Mouse (Mus musculus) neural tube, embryonic 10.5 days (tissue): ENCODE measurements at regions not wholly inside any gene's neighbourhood (a gene's known extent, or its start where the extent isn't known, plus 50 kb on each side); places are given as distances from the start of the nearest gene placed in this dataset.
"Not testable (repeated sequence)": the region's sequence is repeated elsewhere in the genome, so short reads cannot be mapped to it uniquely, and the experiment has no call there.

Experiments
- DNase-seq: peaks from one replicate; pipeline ENCODE4 v3.0.0-alpha.2; 2017; ENCODE audit warnings: low spot score; ENCODE audit errors: extremely low spot score

DNA sequence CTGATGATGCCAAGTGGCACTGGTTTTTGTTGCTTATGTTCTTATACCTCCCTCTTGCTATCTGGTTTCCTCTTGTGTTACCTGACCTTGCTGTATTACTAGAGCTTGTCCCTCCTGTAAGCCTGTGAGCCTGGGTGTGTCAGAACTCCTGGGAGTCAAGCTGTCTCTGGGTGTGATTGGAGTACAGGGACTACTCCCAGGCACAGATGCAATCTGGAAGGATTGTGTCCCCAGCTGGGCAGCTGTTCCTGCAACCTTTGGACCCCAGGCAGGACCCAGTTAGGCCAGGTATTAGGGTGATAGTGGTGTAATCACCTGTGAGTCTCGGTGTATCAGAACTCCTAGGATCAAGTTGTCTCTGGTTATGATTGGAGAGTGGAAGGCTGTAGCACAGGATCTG is 97.4 kb upstream of the Dock11 start:
- no peak for DNase-seq

DNA sequence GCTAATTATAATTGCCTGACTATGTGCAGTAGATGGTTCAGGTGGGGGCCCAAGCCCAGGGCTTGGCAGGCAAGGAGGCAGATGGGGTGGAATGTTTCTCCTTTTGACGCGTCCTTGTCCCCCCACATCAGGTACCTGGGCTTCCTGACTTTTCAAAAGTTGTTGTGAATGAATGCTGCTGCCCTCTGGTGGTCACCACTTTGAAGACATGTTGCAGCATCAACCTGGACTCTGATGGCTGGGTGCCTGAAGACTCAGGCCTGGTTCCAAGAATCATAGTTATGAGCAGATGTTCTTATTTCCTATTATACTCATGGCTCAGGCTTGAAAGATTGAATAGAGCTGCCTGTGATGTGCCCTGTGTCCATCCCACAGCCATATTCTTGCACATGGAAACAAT is 75.4 kb upstream of the Dock11 start:
- peak; percentile 12 for DNase-seq

DNA sequence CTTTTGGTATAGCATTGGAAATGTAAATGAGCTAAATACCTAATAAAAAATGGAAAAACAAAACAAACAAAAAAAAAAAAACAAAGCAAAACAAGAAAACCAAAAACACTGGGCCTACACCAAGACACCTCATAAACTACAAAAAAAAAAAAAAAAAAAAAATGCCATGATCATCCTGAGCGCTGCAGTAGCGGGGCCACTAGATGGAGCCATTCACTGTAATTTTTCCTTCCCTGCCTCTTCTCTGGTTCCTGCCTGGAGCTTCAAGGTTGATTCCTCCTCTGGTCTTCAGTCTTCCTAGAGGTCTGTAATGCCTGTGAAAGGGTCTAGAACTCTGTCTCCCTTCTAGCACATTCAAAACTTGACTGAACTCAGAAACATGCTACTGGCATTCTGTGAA is 54.2 kb upstream of the Dock11 start:
- DNase-seq, result not testable (repeated sequence)

DNA sequence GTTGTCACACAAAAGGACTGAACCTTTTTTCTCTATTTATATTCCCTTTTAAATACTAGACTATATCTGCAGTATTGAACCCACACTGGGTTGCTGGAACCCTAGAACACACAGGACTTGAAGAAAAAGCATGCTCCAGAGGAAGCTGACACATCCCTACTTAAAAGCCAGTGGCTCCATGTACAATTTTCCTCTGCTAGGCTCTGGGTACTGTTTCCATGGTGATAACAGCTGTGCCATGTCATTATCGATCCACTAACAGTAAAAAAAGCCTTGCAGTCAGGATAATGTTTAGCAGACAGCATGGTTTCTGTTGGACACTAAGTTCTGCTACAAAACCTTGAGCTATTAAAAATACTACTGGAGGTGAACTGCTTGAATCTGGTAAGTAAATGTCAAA is 50.6 kb upstream of the Dock11 start:
- DNase-seq, result no peak
